Mouse (Mus musculus) layer of hippocampus, postnatal 25 days (tissue): ENCODE results near the gene Cep170. TPM values are rescaled to one million over a fixed set of nuclear protein-coding genes. Genes with fewer than 3 reads are reported as not detected.
"Not testable (repeated sequence)": the region's sequence is repeated elsewhere in the genome, so short reads cannot be mapped to it uniquely, and the experiment has no call there.

Source experiments
- DNase-seq, 2 experiments: peaks; one replicate each; pipeline ENCODE4 v3.0.0; 2022; ENCODE audit warnings: mixed read lengths in 2 of 2, low spot score in 1 of 2; ENCODE audit errors: extremely low spot score in 1 of 2
- total RNA-seq, 2 experiments: library from RNA; stranded (reverse); gene quantifications; 2 replicates each; pipeline ENCODE4 v1.2.3; 2021

Gene Cep170
- total RNA-seq = 100 to 1,000 TPM in 1 of 2 experiments, 10 to 100 TPM in 1; 90.9 to 121 TPM

DNA sequence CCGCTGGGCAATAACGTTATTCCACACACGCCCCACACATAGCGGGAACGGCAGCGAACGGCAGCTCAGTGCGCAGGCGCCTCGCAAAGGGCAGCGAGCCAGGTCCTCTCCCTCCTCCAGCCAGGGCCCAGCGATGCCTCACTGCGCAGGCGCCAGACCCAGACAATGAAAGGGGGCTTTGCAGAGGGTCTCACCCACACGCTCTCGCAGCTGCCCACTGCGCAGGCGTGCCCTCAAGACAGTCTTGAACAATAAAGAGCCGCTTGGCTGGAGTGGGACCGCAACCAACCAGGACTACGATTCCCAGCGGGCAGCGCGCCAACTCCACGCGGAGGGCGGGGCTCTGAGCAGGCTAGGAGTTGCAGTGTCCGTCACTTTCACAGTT, at the start of gene Cep170:
Cep170 (minus strand) TSS at position 32 of the 385 bp plus-strand sequence.
- DNase-seq = peak; percentile 98 to 99

DNA sequence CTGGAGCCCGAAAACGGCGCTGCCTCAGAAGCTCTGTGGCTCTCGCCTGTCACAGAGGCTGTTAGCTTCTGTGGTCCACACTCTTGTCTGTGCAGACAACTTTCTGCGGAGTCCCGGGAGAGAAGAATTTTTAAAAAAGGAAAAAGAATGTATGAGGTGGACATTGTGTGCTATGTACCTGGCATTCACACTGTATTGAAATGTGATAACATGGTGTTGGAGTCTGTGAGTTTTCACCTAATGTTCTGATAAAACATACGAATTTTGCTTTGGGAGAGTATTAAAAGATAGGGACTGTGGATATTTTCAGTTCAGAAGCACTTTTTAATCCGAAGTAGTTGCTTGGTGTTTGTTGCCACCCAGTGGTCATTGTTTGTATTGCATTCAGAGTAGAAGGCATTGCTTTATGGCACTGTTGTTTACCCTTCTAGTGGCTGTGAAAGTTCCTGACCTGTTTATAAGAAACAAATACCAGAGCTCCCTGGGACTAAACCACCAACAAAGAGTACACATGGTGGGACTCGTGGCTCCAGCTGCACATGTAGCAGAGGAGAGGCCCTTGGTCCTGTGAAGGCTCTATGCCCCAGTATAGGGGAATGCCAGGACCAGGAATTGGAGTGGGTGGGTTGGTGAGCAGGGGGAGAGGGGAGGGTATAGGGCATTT, 48.2 kb upstream of the Cep170 start:
- DNase-seq = peak in 1 of 2 experiments; percentile 73

DNA sequence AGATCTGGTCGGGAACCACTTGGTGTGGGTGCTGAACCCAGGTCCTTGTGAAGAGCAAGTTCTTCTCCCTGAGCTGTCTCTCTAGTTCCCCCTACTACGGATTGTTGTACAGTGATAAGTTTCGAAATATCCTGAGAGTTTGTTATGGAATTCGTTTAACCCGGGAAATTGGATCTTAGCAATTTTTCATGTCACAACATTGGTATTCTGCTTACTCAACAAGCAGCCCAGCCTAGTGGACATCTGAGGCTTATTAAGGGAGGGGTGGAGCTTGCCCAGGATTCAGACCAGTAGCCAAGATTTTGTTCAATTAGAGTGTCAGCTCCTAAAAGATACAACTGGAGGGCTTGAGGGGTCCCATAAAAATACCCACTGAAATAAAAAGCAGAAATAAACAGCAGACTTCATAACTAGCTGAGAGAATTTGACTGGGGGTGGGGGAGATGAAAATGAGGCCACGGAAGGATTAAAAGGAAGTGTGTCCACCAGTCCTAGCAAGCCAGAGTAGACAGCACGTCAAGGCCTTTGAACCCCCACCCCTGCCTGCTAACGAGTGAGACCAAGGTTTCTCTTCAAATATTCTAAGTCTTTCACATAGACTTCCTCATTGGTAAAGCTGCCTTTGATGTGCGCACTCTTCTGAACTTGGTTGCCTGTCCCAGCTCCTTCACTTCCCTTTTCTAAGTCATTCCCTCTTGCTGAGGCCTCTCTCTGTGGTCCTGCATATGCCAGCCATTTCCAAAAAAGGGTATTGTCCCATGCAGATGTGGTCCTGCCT, 39.1 kb upstream of the Cep170 start:
- no peak for DNase-seq

DNA sequence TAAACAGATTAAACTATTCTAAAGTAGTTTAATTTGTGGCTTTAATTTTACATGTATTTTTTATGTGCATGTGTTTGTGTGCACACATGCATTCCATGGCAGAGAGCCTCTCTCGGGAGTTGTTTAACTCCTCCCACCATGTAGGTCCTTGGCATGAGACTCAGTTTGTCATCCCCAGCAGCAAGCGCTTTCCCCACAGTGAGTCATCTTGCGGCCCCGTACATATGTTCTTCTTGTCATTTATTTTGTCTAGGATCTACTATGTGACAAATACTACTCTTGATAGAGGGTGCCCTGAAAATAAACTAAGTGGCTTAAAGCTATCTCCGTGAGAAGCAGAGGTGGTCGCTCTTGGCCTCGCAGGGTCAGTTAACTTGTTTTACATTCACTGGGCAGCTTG, 37.5 kb upstream of the Cep170 start:
- no peak for DNase-seq

DNA sequence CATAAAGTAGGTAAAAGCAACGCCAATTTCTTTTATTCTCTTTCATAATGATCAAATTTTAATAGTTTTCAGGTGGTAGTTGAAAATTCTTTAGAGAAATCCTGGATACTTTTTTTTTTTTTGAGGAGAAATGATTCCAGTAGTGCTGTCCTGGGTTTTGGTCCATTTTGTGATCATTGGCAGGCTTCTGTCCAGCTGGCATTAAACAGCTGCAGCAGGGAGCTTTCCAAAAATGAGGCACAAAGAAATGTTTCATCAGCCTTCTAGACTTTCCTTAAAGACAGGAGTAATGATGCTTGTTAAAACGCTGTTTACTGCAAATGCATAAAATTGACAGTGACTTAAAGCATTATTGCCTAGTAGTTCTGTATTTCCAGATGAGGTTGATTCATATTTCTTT, 35.5 kb upstream of the Cep170 start:
- no peak for DNase-seq

DNA sequence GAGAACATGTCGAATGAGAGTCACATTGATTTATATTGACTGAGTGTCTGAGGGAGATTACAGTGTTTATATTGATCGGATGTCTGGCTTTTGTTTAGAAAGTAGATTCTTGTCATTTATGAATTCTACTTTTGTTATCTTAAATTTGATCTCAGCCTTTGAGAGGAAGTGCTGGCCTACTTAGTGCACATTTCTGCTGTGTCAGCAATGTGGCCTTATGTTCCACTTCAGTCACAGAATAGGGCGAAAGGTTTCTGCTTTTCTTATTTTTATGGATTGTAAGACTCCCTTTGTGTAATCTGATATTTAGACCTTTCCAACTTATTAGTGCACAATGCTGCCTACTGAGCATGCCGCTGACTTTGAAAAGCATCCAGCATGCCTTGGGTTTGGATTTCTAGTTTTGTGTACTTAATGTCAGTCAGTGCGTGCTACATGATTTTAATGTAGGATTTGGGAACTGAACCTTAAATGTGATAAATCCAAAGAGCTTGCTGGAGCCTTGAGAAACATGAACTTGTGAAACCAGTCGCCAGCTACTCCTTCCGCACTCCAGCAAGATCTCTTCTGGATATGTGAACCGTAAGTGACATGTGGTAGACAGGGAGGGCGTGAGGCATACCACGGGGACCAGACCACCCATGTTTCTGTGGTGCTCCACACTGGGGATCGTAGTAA, 34.9 kb upstream of the Cep170 start:
- no peak for DNase-seq

DNA sequence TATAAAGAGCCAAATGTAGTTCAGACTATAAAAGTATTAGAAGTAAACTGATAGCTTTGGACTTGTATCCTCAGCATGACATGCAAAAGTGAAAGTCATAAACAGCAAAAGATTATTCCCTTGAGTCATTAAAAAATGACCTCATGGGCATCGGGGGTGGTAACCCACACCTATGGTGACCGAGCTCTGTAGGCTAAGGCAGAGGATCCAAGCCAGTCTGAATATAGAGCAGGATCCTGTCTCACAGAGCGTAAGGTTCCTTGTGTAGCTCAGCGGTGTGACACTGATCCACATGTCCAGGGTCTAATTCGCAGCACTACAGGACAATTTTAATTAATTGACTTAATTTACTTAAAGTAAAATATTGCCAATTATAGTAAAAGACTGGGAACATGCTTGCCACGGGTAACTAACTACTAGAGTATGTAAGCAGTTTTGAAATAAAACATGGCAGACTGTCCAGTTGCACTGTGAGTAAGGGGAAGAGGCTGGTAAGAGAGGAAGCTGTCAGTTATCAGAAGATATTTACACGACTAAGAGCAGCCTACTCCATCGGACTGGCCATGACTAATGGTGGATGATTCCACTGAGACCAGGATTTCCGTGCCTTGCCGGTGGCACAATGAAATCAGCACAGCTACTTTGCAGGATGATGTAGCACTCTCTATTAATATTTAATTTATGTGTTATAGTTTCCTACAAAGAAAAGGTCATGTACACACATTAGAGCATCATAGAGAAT, 33.4 kb upstream of the Cep170 start:
- DNase-seq = no peak

DNA sequence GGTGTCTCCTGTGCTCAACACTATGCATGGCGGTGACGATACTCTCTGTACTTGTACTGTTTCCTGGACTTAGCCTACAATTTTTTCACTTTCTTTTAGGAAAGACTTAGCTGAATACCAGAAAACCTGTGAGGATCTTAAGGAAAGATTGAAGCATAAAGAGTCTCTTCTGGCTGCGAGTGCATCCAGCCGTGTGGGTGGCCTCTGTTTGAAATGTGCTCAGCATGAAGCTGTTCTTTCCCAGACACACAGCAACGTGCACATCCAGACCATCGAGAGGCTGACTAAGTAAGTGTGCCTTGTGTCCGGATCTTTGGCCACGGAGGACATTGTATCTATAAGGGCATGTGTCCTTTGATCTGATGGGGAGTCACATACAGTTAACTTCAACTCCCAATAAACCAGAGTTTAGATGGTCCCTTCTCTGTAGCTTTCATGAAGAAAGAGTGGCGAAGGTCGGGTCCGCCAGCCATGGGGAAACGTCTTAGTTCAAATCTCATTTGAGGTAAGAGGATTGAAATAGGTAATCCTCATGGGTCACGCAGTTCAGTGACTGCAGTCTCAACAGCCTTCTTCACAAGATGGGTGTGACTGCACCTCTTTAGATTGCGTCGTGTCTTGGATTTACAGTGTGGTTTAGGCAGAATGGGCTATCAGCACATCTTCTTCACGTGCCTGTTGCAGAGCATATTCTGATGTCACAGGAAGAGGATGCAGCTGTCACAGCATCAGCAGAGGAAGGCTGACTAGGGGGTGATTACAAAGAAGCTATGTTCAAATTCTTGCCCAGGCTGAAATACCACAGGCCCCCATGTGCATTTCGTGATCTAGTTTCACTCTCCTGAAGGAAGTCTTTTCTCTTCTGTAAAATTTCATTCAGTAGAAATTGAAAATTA, 31.5 kb upstream of the Cep170 start:
- no peak for DNase-seq

DNA sequence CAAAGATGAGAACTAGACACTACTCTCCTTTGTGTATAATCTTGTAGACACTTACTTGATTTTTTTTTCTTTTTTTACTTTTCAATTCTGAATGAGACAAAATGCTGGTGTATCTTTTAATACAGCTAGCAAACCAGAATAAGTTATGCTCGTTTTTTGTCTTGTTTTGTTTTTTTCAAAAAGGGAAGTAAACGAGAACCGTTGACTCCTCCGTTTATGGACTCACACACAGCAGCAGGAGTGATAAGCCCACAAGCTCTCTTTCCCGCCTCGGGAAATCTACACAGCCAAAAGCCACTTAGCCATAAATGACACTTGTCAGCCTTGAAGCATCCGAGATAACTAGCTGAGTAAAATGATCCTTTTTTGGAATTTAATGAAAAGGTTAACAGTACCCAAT, 22.7 kb upstream of the Cep170 start:
- not testable (repeated sequence) for DNase-seq

DNA sequence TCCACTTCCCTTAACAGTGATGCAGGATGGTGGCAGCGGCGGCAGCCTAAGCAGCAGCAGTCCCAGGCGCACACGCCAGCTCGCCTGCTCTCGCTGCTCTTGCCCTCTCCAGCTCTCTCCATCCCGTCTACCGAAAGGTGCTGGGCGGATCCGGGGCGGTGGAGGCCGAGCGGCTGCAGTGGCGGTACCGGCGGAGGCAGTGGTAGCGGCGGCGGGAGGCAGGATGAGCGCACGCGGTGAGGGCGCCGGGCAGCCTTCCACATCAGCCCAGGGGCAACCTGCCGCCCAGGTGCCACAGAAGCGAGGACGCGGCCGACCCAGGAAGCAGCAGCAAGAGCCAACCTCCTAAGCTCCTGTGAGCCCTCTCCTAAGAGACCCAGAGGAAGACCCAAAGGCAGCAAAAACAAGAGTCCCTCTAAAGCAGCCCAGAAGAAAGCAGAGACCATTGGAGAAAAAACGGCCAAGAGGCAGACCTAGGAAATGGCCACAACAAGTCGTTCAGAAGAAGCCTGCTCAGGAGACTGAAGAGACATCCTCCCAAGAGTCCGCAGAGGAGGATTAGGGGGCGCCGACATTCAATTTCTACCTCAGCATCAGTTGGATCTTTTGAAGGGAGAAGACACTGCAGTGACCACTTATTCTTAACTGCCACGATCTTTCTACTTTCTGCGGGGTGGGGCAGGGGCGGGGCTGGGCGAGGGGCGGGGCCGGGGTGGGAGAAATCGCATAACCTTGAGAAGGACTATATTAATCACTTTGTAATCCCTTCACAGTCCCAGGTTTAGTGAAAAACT, 21.8 kb upstream of the Cep170 start:
- DNase-seq = no peak

DNA sequence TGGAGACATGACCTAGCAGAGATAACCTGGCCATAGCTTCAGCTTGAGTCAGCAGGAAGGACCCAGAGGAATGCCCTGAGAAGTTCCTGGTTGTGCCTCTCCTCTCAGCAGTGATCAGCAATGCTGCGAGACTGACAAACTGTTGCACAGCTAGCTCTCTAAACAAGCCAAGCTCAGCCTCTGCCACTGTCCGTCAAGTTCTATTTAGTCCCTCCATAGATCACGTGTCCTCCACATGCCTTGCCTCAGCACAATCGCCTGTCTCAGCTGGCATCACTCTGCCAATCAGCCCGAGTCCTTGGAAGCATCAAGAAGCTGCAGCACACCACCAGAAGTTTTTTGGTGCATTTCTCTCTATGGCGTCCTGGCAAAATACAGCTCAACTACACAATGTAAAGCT, 21.0 kb upstream of the Cep170 start:
- DNase-seq = no peak

DNA sequence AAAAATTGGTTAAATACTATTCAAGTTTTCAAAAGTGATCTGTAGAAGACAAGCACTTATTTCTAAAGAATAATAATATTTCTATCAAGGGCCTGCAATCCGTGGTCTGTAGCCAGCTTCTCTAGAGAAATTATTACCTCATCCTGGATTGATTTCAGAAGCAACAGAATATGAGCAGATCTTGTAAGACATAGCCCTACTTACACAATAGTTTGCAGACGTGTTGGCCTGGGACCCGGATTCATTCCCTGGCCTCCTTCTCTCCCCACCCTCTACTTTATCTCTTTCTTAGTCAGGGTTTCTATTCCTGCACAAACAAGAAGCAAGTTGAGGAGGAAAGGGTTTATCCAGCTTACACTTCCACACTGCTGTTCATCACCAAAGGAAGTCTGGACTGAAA, 20.1 kb upstream of the Cep170 start:
- DNase-seq = no peak

DNA sequence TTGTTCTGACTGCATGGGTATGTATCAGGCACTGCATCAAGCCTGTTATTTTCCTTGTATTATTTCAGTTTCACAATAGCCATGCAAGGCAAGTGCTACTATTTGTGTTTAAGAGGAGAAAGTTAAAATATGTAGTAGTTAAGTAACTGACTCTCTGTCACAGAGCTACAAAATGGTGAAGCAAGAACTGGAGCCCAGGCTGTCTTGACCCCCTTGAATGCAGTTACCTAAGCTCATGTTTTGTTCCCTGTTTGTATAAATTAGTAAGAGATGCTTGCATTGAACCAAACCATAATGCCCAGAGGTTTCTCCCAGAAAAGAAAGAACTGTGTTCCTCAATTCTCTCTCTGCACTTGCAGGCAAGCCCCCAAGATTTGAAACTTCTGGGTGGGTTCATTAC, 19.4 kb upstream of the Cep170 start:
- DNase-seq = no peak

DNA sequence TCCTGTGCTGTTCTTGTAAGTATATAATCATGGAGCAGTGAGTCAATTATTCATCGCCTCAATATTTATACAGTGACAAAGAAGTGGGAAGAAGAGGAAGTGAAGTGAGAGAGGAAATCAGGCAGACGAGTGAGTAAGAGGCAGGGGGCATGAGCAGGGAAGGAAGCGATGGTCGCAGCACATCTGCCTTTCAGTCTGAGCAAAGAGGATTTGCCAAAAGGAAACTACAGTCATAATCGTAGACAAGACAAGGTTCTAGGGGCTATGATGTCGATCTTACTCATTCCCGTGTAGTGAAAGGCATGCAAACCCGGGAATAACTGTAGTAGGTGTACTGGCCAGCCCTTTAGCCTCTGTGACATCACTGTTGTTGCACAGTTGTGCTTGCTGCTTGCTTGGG, 18.7 kb upstream of the Cep170 start:
- no peak for DNase-seq

DNA sequence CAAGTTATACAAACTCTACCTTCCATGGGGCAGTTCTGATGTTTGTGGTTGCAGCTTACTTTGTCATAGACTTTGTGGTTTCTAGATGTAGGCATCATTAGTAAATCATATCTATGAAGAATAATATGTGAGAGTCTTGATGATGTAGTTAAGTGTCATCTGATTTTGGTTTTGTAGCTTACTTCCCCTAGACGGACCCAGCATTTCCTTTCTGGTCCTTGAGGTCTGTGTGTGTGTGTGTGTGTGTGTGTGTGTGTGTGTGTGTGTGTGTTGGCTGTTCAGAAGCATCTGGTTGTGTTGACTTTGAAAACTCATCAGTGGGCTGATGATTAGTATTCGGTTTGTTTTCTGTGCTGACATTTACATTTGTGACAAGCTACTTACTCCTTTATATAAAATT, 18.2 kb upstream of the Cep170 start:
- no peak for DNase-seq

DNA sequence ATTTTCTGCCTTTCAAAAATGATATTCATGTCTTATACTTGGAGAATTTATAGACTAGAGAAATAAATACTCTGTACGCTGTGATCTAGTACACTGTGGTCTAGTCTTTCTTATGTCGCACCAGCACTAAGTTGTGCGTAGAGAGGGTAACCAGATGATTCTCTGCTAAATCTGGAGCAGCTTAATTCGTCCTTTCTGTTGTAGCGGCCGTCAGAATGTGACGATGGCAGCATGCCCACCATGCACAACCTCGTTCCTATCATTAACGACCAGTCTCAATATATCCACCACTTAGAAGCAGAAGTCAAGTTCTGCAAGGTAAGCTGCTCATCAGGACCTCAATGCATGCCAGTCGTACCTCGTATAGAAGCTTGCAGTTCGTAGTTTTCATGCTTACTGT, 14.8 kb upstream of the Cep170 start:
- DNase-seq = no peak

DNA sequence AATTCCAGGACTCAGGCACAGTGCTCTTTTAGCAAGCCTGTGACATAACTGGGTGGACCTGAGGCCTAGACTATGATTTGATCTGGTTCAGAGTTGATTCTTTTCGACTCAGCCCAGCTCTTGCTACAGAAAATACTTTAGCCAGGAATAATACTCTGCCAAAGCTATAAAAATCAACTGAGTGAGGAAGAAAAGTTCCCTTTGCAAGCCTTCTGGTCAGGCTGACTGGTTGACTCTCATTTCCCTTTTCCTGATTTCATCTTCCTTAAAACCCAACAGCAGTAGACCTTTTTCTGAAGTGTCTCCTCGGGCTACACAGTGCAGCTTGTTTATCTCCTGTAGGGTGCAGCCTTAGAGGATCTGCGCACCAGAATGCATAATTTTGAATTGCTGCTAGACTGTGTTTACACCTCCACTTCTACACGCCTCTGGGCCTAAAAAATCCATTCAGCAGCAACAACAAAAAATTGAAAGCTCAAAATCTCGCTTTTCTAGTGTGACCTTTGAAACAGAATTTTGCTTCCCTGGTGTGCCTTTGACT, 14.1 kb upstream of the Cep170 start:
- no peak for DNase-seq

DNA sequence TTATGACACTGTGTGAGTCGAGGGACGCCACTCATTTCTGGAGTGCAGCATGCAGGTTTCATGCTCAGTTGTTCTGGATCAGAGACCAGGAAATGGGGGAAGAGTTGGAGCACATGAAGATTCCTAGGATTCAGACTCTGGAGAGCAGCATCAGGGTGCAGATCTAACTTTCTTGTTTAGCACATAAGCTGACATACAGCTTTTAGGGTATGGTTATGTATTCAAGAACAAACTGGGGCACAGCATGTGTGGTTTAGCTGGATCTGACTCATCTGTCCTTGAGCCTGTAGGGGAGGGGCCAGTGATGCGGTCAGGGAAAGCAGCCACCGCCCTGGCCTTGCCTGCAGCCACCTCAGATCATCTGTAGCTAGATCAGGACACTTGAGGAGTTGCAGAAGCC, 13.5 kb upstream of the Cep170 start:
- DNase-seq = no peak

DNA sequence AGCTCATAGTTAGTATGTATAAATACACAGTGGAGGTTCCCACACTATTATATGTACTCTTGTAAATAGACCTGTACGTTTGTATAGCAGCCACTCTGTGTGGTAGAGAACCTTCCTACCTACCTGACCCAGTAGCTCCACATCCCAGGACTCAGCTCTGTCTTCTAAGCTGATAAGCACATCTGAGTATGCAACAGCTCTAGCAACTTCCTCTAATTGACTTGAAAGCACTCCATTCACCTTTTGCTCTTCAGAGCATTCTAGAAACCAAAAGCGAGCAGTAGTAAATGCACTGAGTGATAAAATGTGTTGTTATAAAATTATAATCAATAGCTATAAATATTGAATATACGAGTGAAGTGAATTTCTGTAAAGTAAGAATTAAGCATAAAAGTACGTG, 13.1 kb upstream of the Cep170 start:
- no peak for DNase-seq
